Mouse (Mus musculus) forebrain, embryonic 16.5 days (tissue): ENCODE measurements around the gene Laptm4a. TPM values are rescaled to one million over a fixed set of nuclear protein-coding genes. Genes with fewer than 3 reads are reported as not detected.

Source experiments
- ATAC-seq: fragments of 200-750 bp; cut with Nextera tagmentation; 2 replicates; pipeline ENCODE4 v1.8.0; 2017; ENCODE audit warnings: mild to moderate bottlenecking, moderate library complexity
- H3K27ac ChIP-seq: fragments of 300-500 bp; sonication (generic); 2 replicates; pipeline ENCODE4 v1.5.1; 2014; ENCODE audit warnings: low read length, control low read depth
- H3K27me3 ChIP-seq: fragments of 300-500 bp; sonication (generic); replicated peaks from 2 replicates; pipeline ENCODE4 v1.6.1; 2014; ENCODE audit warnings: low read length; ENCODE audit not compliant: control insufficient read depth, insufficient read depth
- H3K36me3 ChIP-seq: fragments of 300-500 bp; sonication (generic); 2 replicates; pipeline ENCODE4 v1.6.1; 2014; ENCODE audit not compliant: control insufficient read depth, insufficient read depth
- H3K4me1 ChIP-seq: fragments of 300-500 bp; sonication (generic); replicated peaks from 2 replicates; pipeline ENCODE4 v1.6.1; 2014; ENCODE audit warnings: low read length; ENCODE audit not compliant: control insufficient read depth, insufficient read depth
- H3K4me2 ChIP-seq: fragments of 300-500 bp; sonication (generic); 2 replicates; pipeline ENCODE4 v1.6.1; 2014; ENCODE audit warnings: mild to moderate bottlenecking, low read length, control low read depth
- H3K4me3 ChIP-seq: fragments of 300-500 bp; sonication (generic); replicated peaks from 2 replicates; pipeline ENCODE4 v1.5.1; 2014; ENCODE audit warnings: mild to moderate bottlenecking, low read length, control low read depth
- H3K9ac ChIP-seq: fragments of 300-500 bp; sonication (generic); replicated peaks from 2 replicates; pipeline ENCODE4 v1.6.1; 2014; ENCODE audit warnings: low read depth, low read length, control low read depth
- H3K9me3 ChIP-seq: fragments of 300-500 bp; sonication (generic); 2 replicates; pipeline ENCODE4 v1.6.1; 2016; ENCODE audit warnings: low read length; ENCODE audit not compliant: control insufficient read depth
- WGBS: fragments of 180-500 bp; shearing (Covaris S2); extraction: QIAGEN DNeasy Blood & Tissue Kit; methylation state at CpG from one replicate; pipeline ENCODE4 v1.1.7; 2014; 5-methylcytosine and 5-hydroxymethylcytosine counted together
- polyA plus RNA-seq: library from polyadenylated mRNA; unstranded; fragments of >200 nt; fragmentation: Nextera tagmentation; extraction: Ambion mirVana; gene quantifications from 2 replicates; pipeline ENCODE4 v1.2.1, GENCODE M21; 2015

Laptm4a gene
- polyA plus RNA-seq: 280 and 300 TPM in 2 replicates

DNA sequence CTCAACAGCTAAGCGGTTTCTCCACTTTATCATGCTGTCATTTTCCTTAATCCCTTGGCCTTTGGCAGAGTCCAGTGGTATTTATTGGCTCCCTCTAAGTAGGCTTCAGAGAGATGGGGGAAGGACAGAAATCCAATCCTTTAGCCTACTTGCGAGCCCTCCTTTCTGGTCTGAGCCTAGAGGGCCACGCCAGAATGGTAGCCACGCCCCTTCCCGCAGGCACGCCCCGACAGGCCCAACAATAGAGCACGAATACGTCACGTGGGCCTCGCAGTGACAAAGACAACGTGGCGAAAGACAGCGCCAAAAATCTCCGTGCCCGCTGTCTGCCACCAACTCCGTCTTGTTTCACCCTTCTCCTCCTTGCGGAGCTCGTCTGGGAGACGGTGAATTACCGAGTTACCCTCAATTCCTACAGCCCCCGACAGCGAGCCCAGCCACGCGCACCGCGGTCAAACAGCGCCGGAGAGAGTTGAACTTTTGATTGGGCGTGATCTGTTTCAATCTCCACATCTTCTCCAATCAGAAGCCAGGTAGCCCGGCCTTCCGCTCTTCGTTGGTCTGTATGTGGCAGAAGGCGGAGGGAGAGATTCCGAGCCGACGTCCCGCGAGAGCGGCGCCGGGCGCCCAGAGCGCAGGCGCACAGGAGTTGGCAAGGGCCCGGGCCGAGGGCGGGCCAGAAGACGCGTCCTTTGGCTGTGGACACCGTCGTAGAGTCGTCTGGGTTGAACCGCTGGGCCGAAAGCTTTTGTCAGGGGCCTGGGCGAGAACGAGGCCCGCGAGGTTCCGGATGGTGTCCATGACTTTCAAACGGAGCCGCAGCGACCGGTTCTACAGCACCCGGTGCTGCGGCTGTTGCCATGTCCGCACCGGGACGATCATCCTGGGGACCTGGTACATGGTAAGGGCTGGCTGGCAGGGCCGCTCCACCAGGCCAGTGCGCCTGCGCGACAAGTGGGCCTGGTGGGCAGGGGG is at the start of gene Laptm4a:
Gene Laptm4a (plus strand): TSS at position 271 of the 975 bp plus-strand sequence.
- Histone ChIP-seq H3K36me3 (no peaks in the 10 kb centered on the region), H3K4me2 (peak within 1 kb of the TSS; percentile 81), H3K27ac (peak within 1 kb of the TSS; percentile 99), H3K9me3 (no peaks in the 10 kb centered on the region), H3K4me1 (peaks cover 28% of the 10 kb centered on the region), H3K27me3 (no peaks in the 10 kb centered on the region), H3K9ac (peak within 1 kb of the TSS; percentile 84), H3K4me3 (peak within 1 kb of the TSS; percentile 81)
- ATAC-seq: peak; percentile 98
- under 1% methylated on average over 73 of the region's 73 CpGs for WGBS

DNA sequence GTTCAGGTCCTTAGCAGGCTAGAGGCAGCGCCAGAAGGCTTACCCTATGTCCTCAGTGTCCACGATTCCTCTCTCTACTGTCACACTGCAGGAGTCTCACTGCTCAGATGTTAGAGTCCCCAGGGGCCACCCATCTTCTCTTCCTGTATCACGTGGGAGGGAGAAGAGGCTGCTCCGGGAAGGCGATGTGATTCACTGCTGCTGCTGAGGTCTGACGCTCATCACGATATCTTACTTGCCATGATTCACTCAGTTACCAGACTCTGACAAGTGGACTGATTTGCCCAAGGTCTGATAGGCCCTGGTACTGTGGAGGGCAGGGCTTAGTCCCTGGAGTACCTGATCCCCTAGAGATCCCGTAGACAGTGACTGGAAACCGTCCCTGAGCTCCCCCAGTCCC is 45.9 kb upstream of the Laptm4a start:
- H3K4me2 ChIP-seq: no peak overlapping the region
- H3K4me1 ChIP-seq: no peaks in the 10 kb centered on the region
- H3K4me3 ChIP-seq: no peak overlapping the region
- H3K27ac ChIP-seq: no peak overlapping the region
- 90% methylated on average over 9 of the region's 9 CpGs for WGBS
- no peak overlapping the region for H3K9ac ChIP-seq
- no peaks in the 10 kb centered on the region for H3K27me3 ChIP-seq
- no peaks in the 10 kb centered on the region for H3K9me3 ChIP-seq
- ATAC-seq: no peak
- H3K36me3 ChIP-seq: no peaks in the 10 kb centered on the region

DNA sequence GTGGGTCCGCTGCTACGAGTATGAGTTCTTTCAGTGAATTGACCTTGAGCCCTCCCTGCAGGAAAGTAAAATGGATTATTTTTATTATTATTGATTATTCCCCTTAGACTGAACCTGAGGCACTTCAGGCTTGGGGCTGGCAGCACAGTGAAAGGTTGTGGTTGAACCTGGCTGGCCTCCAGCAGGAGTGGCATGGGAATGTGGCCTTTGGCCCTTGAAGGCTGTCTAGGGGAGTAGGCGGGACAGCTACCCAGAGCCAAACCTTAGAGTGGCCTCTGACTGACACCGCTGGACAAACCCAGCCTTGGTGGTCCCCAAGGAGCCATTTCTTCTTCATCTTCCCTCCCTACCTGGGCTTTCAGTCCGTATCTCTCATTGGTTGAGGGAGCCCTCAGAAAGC is 44.6 kb upstream of the Laptm4a start:
- no peaks in the 10 kb centered on the region for H3K27me3 ChIP-seq
- H3K4me2 ChIP-seq: no peak overlapping the region
- 86% methylated on average over 5 of the region's 5 CpGs for WGBS
- ATAC-seq: no peak
- H3K27ac ChIP-seq: no peak overlapping the region
- no peak overlapping the region for H3K4me3 ChIP-seq
- no peaks in the 10 kb centered on the region for H3K4me1 ChIP-seq
- no peak overlapping the region for H3K9ac ChIP-seq
- H3K36me3 ChIP-seq: no peaks in the 10 kb centered on the region
- H3K9me3 ChIP-seq: no peaks in the 10 kb centered on the region

DNA sequence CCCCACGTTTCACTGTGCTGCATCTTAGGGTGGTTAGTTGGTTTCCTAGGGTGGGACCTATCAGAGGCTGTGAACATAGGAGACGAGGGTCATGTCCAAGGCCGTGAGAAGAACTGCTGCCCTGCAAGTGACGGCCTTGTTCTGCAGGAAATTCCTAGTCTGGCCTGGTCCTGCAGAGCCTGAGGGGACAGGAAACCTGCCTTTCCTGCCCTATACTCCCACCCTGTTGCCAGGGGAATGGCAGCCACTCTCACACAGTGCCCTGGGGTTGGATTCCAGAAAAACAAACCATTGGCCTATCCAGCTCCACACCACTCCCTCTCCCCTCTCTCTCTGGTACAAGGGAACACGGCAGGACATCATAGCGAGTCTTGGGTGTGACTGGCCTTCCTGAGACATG is 44.1 kb upstream of the Laptm4a start:
- Histone ChIP-seq H3K4me3 (no peak overlapping the region), H3K4me2 (no peak overlapping the region), H3K27me3 (no peaks in the 10 kb centered on the region), H3K9me3 (no peaks in the 10 kb centered on the region), H3K27ac (no peak overlapping the region), H3K4me1 (no peaks in the 10 kb centered on the region), H3K9ac (no peak overlapping the region), H3K36me3 (no peaks in the 10 kb centered on the region)
- WGBS: 86% methylated on average over 6 of the region's 6 CpGs
- no peak for ATAC-seq

DNA sequence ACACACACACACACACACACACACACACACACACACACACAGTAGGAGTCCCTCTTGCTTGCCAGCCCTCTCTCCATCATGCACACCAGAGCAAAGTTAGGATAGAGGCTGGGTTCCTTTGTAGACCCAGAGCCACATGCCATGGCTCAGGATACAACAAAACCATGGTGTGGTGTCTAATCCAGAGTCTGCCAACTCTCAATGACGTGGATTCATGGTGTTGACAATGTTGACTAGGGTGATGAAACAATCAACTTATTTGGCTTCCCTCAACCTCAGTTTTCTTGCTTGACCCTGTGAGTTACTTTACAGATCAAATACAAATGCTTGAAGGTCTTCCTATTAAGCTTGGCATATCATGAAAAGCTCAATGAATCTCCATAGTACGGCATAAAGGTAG is 42.7 kb upstream of the Laptm4a start:
- ATAC-seq: no peak
- 84% methylated on average over 2 of the region's 2 CpGs for WGBS
- Histone ChIP-seq H3K9ac (no peak overlapping the region), H3K4me3 (no peak overlapping the region), H3K4me1 (no peaks in the 10 kb centered on the region), H3K36me3 (no peaks in the 10 kb centered on the region), H3K27ac (no peak overlapping the region), H3K27me3 (no peaks in the 10 kb centered on the region), H3K4me2 (no peak overlapping the region), H3K9me3 (no peaks in the 10 kb centered on the region)

DNA sequence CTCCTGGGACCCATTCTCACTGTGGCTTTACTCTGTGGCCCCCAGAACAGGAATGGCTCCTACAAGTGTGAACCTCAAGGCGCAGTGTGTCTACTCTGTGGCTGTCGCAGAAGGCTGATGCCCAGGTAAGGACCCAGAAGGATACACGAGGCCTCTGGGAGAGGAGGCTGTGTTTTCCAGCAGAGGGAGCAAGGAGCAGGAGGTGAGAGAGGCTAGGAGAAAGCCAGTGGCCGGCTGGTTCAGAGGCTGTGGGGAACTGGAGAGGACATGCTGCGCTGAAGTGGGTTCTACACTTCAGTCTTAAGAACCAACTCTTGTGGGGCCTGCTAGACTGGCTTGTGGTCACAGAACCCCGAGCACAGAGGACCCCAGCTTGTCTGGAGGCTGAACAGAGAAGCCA is 42.1 kb upstream of the Laptm4a start:
- H3K27ac ChIP-seq: no peak overlapping the region
- no peaks in the 10 kb centered on the region for H3K27me3 ChIP-seq
- ATAC-seq: no peak
- 58% methylated on average over 6 of the region's 6 CpGs for WGBS
- H3K4me2 ChIP-seq: no peak overlapping the region
- H3K4me3 ChIP-seq: no peak overlapping the region
- no peaks in the 10 kb centered on the region for H3K4me1 ChIP-seq
- no peaks in the 10 kb centered on the region for H3K9me3 ChIP-seq
- no peaks in the 10 kb centered on the region for H3K36me3 ChIP-seq
- no peak overlapping the region for H3K9ac ChIP-seq

DNA sequence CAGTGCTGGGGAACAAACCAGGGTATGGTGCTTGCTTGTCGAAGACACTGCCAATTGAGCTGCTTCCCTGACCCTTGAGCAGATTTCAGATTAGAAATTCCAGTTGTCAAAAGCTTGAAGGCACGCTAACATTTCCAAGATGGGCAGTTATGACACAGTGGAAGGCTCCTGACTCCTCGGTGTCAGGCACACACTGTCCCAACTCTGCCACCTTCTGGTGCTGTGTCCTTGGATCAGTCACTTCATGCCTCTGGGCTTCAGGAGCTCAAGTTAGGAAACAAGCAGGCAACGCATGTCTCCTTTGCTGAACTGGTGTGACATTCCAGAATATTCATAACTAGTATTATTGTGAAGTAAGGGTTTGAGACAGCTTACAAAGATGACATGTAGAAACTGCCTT is 39.7 kb upstream of the Laptm4a start:
- H3K4me2 ChIP-seq: no peak overlapping the region
- WGBS: 69% methylated on average over 4 of the region's 4 CpGs
- ATAC-seq: no peak
- H3K9me3 ChIP-seq: no peaks in the 10 kb centered on the region
- H3K36me3 ChIP-seq: no peaks in the 10 kb centered on the region
- H3K4me3 ChIP-seq: no peak overlapping the region
- no peak overlapping the region for H3K27ac ChIP-seq
- H3K27me3 ChIP-seq: no peaks in the 10 kb centered on the region
- no peak overlapping the region for H3K9ac ChIP-seq
- 0 out of 2 replicates have a peak, but pooled peaks cover 5% of the 10 kb centered on the region for H3K4me1 ChIP-seq

DNA sequence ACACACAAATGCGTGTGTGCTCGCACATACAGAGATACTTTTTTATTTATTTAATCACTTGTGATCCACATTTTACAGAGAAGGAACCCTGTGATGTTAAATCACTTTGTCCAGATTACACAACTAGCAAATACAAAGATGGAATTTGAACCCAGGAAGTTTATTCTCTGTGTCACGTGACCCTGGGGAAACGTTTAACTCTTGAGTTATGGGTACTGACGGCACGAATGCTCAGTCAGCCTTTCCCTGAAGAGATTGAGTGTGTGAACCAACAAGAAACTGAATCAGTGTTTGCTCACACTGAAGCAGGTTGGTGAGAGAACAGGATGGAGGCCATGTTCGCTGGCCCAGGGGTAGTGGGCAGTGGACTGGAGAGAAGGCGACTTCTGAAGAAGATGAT is 39.1 kb upstream of the Laptm4a start:
- Histone ChIP-seq H3K4me2 (no peak overlapping the region), H3K36me3 (no peaks in the 10 kb centered on the region), H3K4me3 (no peak overlapping the region), H3K9me3 (no peaks in the 10 kb centered on the region), H3K9ac (no peak overlapping the region), H3K27me3 (no peaks in the 10 kb centered on the region), H3K4me1 (0 out of 2 replicates have a peak, but pooled peaks cover 5% of the 10 kb centered on the region), H3K27ac (no peak overlapping the region)
- no peak for ATAC-seq
- WGBS: 89% methylated on average over 8 of the region's 8 CpGs

DNA sequence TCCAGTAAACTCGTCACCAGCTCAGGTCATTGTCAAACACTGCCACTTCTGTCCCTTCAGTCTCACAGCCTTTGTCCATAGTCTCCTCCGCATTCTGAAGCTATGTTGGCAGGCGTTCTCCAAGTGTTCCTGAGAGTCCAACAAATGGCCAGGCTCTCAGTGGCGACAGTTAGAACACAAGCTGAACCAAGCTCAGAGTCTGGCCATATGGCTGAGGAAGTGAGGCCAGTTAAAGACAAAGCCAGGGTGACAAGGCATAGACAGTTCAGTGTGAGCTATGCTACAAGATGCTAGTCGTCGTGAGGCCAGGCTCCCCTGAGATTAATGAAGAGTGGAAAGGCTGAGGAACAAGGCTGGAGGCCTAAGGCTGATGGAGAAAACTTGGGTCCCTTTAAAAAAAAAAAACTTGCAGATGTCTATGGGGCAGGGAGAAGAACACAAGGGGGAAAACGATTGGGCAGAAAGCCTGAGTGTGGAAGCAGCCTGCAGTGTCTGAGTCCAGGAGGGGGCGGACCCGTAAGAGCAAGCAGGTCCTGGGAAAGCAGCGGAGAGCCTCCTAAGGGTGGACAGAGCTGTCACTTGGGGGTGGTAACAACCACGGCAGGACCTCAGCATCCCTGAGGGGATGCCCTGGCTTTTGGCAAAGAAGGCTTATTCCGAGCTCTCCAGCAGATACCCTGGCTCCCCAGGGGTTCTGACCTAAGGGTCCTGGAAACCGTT is 36.9 kb upstream of the Laptm4a start:
- Histone ChIP-seq H3K36me3 (no peaks in the 10 kb centered on the region), H3K9me3 (no peaks in the 10 kb centered on the region), H3K4me1 (0 out of 2 replicates have a peak, but pooled peaks cover 5% of the 10 kb centered on the region), H3K9ac (no peak overlapping the region), H3K27ac (no peak overlapping the region), H3K4me3 (no peak overlapping the region), H3K27me3 (no peaks in the 10 kb centered on the region), H3K4me2 (no peak overlapping the region)
- WGBS: 20% methylated on average over 13 of the region's 13 CpGs
- peak; percentile 50; the same call in 1 of the 2 replicates for ATAC-seq
